ENCODE assay signal across 13 mouse cellular contexts in genomic region chr16:14125253-14125652, GRCm38 (mm10).
"Had no signal": no experiment of that assay in that cellular context is flagged by ENCODE, and none has a peak within 500 bp of the region (broad histone marks: within the 10 kb centered on the region; RNA-seq: fewer than 3 reads in every experiment).

No protein-coding gene starts in this region.

- H3K9me3 ChIP-seq: intestine, embryonic 15.5 days; limb, embryonic 10.5 days; liver, embryonic 15.5 days; lung, embryonic 15.5 days; midbrain, embryonic 10.5 days; neural tube, embryonic 15.5 days had no signal

- H3K27me3 ChIP-seq: intestine, embryonic 15.5 days; liver, embryonic 15.5 days; lung, embryonic 15.5 days; neural tube, embryonic 15.5 days had no signal

- H3K9ac ChIP-seq: intestine, embryonic 15.5 days; liver, embryonic 15.5 days; lung, embryonic 15.5 days; neural tube, embryonic 15.5 days had no signal

- H3K27ac ChIP-seq: intestine, embryonic 15.5 days; left cerebral cortex, adult 2 months; limb, embryonic 10.5 days; liver, embryonic 15.5 days; lung, embryonic 15.5 days; midbrain, embryonic 10.5 days; neural tube, embryonic 15.5 days had no signal

- H3K4me3 ChIP-seq: intestine, embryonic 15.5 days; left cerebral cortex, adult 2 months; limb, embryonic 10.5 days; liver, embryonic 15.5 days; lung, embryonic 15.5 days; midbrain, embryonic 10.5 days; myocyte; neural tube, embryonic 15.5 days had no signal

- DNase-seq: kidney, adult 18-20 months; kidney, postnatal 14 days; midbrain, embryonic 14.5 days; thymus, adult 18-20 months; thymus, postnatal 14 days had no signal

- H3K4me1 ChIP-seq: intestine, embryonic 15.5 days; limb, embryonic 10.5 days; liver, embryonic 15.5 days; lung, embryonic 15.5 days; midbrain, embryonic 10.5 days; neural tube, embryonic 15.5 days had no signal
